11 mouse cellular contexts compared by ENCODE assay signal in genomic region chr5:31095711-31096480, GRCm38 (mm10). TPM values are rescaled to one million over a fixed set of nuclear protein-coding genes. Genes with fewer than 3 reads are reported as not detected.
DNase-seq lines count a peak whose midpoint lies in the region; ATAC-seq and TF ChIP-seq lines count a peak whose summit lies in the region.
"Had no signal": no experiment of that assay in that cellular context is flagged by ENCODE, and none has a peak within 500 bp of the region (broad histone marks: within the 10 kb centered on the region; RNA-seq: fewer than 3 reads in every experiment).

No protein-coding gene starts in this region.

- peak overlapping the region; percentile 67 for H3K4me3 ChIP-seq in gastrocnemius, adult 2 months
- H3K4me3 ChIP-seq in limb, embryonic 12.5 days (replicated peaks), result peak overlapping the region; percentile 26; the same call in 1 of the 2 replicates
- H3K4me3 ChIP-seq in stomach, embryonic 15.5 days (replicated peaks), result peak overlapping the region; percentile 33

- TF ChIP-seq CTCF in gastrocnemius, adult 2 months (IDR thresholded peaks at IDR 0.05), result no peak

- no peak for ATAC-seq in limb, embryonic 12.5 days (ENCODE audit: insufficient number of reproducible peaks, insufficient read depth, low FRiP score, low TSS enrichment, low read depth)
- no peak for ATAC-seq in stomach, embryonic 15.5 days (ENCODE audit: insufficient read depth, low FRiP score, low read depth)

- H3K9ac ChIP-seq in limb, embryonic 12.5 days (replicated peaks), result no peak overlapping the region
- H3K9ac ChIP-seq in stomach, embryonic 15.5 days, result no peak overlapping the region

- H3K27ac ChIP-seq in gastrocnemius, adult 2 months, result no peak overlapping the region
- no peak overlapping the region for H3K27ac ChIP-seq in limb, embryonic 12.5 days
- H3K27ac ChIP-seq in stomach, embryonic 15.5 days, result no peak overlapping the region

- DNase-seq in gastrocnemius, adult 2 months, result no peak
- DNase-seq in gastrocnemius, postnatal 36 days, result no peak
- DNase-seq in retina, embryonic 14.5 days (ENCODE audit: low spot score), result peak; percentile 13
- no peak for DNase-seq in retina, postnatal 1 day
- DNase-seq in spleen, postnatal 14 days (ENCODE audit: low spot score in 2 of 2), result no peak
- no peak for DNase-seq in right cerebral cortex, postnatal 4 days

- WGBS in limb, embryonic 12.5 days, result 20% methylated on average over 11 of the region's 11 CpGs
- WGBS in stomach, embryonic 15.5 days, result 27% methylated on average over 11 of the region's 11 CpGs

- no peaks in the 10 kb centered on the region for H3K36me3 ChIP-seq in limb, embryonic 12.5 days
- no peaks in the 10 kb centered on the region for H3K36me3 ChIP-seq in stomach, embryonic 15.5 days

- no peaks in the 10 kb centered on the region for H3K9me3 ChIP-seq in limb, embryonic 12.5 days
- no peaks in the 10 kb centered on the region for H3K9me3 ChIP-seq in stomach, embryonic 15.5 days

- H3K27me3 ChIP-seq in limb, embryonic 12.5 days, result peaks cover 92% of the 10 kb centered on the region
- peaks cover 66% of the 10 kb centered on the region for H3K27me3 ChIP-seq in stomach, embryonic 15.5 days (replicated peaks)

- peak overlapping the region; percentile 69 for H3K4me2 ChIP-seq in limb, embryonic 12.5 days
- H3K4me2 ChIP-seq in stomach, embryonic 15.5 days, result peak overlapping the region; percentile 79

- intact Hi-C loops in gastrocnemius, adult 2 months (cut with DNase I), result no loop called here
- intact Hi-C loops in gastrocnemius, postnatal 36 days (cut with DNase I), result no loop called here

- peaks cover 30% of the 10 kb centered on the region for H3K4me1 ChIP-seq in limb, embryonic 12.5 days (replicated peaks)
- H3K4me1 ChIP-seq in stomach, embryonic 15.5 days, result peaks cover 33% of the 10 kb centered on the region

RNA-seq across cellular contexts. Expression of gene Dnajc5g, which starts 10.2 kb away (rescaled TPM):
- total RNA-seq in gastrocnemius, adult 2 months (2021), result not detected
- total RNA-seq in gastrocnemius, postnatal 36 days (2021), result not detected
- not detected in 2 replicates for polyA plus RNA-seq in limb, embryonic 12.5 days (2016; fragmentation: Nextera tagmentation; extraction: Ambion mirVana)
- polyA plus RNA-seq in stomach, embryonic 15.5 days (2015; fragmentation: Nextera tagmentation; extraction: Ambion mirVana), result not detected in 2 replicates
- total RNA-seq: adrenal gland, postnatal 4 days; gastrocnemius, adult 8-10 months; monocyte, adult 5-6 weeks had no signal

RNA-seq across cellular contexts. Expression of gene Slc30a3, which starts 12.1 kb away (rescaled TPM):
- total RNA-seq in gastrocnemius, adult 2 months (2021), result not detected
- total RNA-seq in gastrocnemius, postnatal 36 days (2021), result not detected
- polyA plus RNA-seq in limb, embryonic 12.5 days (2016; fragmentation: Nextera tagmentation; extraction: Ambion mirVana), result 0.13 and 0.21 TPM in 2 replicates
- 0.26 and 0.37 TPM in 2 replicates for polyA plus RNA-seq in stomach, embryonic 15.5 days (2015; fragmentation: Nextera tagmentation; extraction: Ambion mirVana)
- total RNA-seq: monocyte, adult 5-6 weeks had no signal

RNA-seq across cellular contexts. Expression of gene Trim54, which starts 20.6 kb away (rescaled TPM):
- 100 to 1,000 TPM; 356 to 504 TPM for total RNA-seq in gastrocnemius, adult 2 months (2021)
- total RNA-seq in gastrocnemius, postnatal 36 days (2021), result 100 to 1,000 TPM; 349 to 367 TPM
- polyA plus RNA-seq in limb, embryonic 12.5 days (2016; fragmentation: Nextera tagmentation; extraction: Ambion mirVana), result 2.1 and 3.6 TPM in 2 replicates
- 0.62 TPM in 1 of 2 replicates, not detected in the other for polyA plus RNA-seq in stomach, embryonic 15.5 days (2015; fragmentation: Nextera tagmentation; extraction: Ambion mirVana)
- total RNA-seq: monocyte, adult 5-6 weeks had no signal

RNA-seq across cellular contexts. Expression of gene Cad, which starts 41.3 kb away (rescaled TPM):
- total RNA-seq in gastrocnemius, adult 2 months (2021), result 10 to 100 TPM; 25.5 to 28.6 TPM
- 10 to 100 TPM; 21.3 to 21.7 TPM for total RNA-seq in gastrocnemius, postnatal 36 days (2021)
- polyA plus RNA-seq in limb, embryonic 12.5 days (2016; fragmentation: Nextera tagmentation; extraction: Ambion mirVana), result 48.0 and 50.9 TPM in 2 replicates
- 23.0 and 26.7 TPM in 2 replicates for polyA plus RNA-seq in stomach, embryonic 15.5 days (2015; fragmentation: Nextera tagmentation; extraction: Ambion mirVana)

RNA-seq across cellular contexts. Expression of gene Ucn, which starts 42.7 kb away (rescaled TPM):
- total RNA-seq in gastrocnemius, adult 2 months (2021), result not detected
- not detected for total RNA-seq in gastrocnemius, postnatal 36 days (2021)
- polyA plus RNA-seq in limb, embryonic 12.5 days (2016; fragmentation: Nextera tagmentation; extraction: Ambion mirVana), result not detected in 2 replicates
- not detected in 2 replicates for polyA plus RNA-seq in stomach, embryonic 15.5 days (2015; fragmentation: Nextera tagmentation; extraction: Ambion mirVana)
- total RNA-seq: adrenal gland, postnatal 4 days; gastrocnemius, adult 8-10 months; monocyte, adult 5-6 weeks had no signal
